Mouse (Mus musculus) layer of hippocampus, adult 9-11 months (tissue): ENCODE measurements around the gene Gm10413.
"Not testable (repeated sequence)": the region's sequence is repeated elsewhere in the genome, so short reads cannot be mapped to it uniquely, and the experiment has no call there.

ENCODE experiments used
- DNase-seq: peaks from one replicate; pipeline ENCODE4 v3.0.0; 2022

Gm10413 gene

GRCm38 (mm10) chr14:3394793-3395192, at the start of gene Gm10413:
TSS of gene Gm10413 (plus strand) at chr14:3395093.
- not testable (repeated sequence) for DNase-seq

- not testable (repeated sequence) for DNase-seq
These were observed 17.4 kb downstream of the Gm10413 start, which contains the start of gene Gm10409 for GRCm38 (mm10) chr14:3412314-3412713. TSS of gene Gm10409 (plus strand) at chr14:3412614.

- DNase-seq, result not testable (repeated sequence)
These were observed 32.9 kb downstream of the Gm10413 start, which contains the start of gene Gm3005 for GRCm38 (mm10) chr14:3427803-3428202. TSS of gene Gm3005 (plus strand) at chr14:3428103.

DNA sequence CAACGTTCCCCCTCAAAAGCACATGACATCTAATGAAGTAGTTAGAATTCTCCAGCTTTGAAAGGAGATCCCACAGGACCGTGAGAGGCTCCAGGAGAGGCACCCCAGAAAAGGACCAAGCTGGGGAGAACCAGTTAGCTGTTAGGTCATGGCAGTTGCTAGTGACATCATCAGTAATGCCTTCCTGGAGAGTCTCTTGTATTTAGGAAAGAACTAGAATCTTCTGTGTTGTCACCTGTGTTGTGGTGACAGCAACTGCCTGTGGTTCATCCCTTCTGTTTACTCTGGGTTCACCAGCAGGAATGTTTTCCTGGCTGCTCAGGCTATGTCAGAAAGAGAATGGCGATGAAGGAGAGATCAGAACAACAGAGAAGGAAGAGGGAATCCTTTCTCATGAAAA, 54.2 kb downstream of the Gm10413 start, which contains the start of gene Gm10408:
Gene Gm10408 (plus strand): TSS at position 301 of the 400 bp plus-strand sequence.
- DNase-seq, result not testable (repeated sequence)
